Mouse (Mus musculus) thymus, postnatal 4 days (tissue): Measurements from ENCODE around the gene Gm17631.
"Not testable (repeated sequence)": the region's sequence is repeated elsewhere in the genome, so short reads cannot be mapped to it uniquely, and the experiment has no call there.

ENCODE experiments used
- DNase-seq: peaks from one replicate; pipeline ENCODE4 v3.0.0; 2021

Gm17631 gene

DNA sequence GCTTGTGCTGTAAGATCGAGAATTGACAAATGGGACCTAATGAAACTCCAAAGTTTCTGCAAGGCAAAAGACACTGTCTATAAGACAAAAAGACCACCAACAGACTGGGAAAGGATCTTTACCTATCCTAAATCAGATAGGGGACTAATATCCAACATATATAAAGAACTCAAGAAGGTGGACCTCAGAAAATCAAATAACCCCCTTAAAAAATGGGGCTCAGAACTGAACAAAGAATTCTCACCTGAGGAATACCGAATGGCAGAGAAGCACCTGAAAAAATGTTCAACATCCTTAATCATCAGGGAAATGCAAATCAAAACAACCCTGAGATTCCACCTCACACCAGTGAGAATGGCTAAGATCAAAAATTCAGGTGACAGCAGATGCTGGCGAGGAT, at the start of gene Gm17631:
TSS of gene Gm17631 (plus strand) at position 301 of the 400 bp plus-strand sequence.
- DNase-seq: not testable (repeated sequence)

DNA sequence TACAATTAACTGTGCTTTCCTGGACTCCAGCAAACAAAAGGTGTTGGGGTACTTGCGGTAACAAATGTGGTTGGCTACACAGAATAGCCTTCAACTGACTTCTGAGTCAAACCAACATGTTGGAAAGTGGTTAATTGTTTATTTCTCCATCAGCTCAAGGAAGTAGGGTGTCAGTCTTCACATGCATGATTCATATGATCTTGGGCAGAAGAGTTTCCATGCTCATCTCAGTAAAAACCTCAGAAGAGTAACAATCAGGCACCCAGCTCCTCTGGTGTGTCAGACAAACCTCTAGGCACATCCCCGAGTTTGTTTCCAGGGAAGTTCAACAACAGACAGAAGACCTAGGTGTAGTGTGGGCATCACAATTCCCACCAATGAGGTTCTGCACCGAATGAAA, 44.7 kb upstream of the Gm17631 start:
- DNase-seq: no peak

DNA sequence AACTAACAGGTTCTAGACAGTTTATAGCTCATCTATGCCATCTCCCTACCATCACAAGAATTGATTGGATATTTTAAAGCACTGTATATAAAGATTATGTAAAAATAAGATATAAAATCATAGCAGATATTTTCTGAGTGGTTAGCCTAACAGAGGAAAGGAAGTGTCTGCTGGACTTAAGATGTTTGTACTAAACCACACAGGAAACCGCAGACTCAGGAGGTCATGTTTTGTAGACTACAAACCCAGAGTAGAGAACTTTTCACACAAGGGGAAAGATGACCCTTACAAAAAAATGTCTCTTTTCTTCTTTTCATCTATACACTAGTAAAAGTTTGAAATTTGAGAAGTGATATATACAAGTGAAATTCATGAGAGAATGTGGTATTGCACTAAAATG, 38.4 kb upstream of the Gm17631 start:
- no peak for DNase-seq

DNA sequence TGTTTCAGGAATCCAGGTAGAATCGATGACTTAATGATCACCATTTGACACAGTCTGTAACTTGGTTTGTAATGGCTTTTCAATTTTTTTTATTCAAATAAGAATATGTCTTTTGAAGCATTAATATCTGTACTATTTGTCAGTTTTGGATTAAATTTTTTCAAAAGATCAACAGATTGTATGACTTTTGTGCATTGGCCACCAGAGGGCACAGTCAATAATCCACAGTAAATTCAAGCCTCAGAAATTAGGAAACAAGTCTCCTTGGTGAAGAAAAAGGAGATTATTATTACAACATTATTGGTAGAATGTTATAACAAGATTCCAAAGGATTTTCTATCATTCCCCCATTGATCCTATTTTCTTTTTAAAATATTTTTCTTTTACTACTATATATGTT, 36.9 kb upstream of the Gm17631 start:
- DNase-seq: no peak

DNA sequence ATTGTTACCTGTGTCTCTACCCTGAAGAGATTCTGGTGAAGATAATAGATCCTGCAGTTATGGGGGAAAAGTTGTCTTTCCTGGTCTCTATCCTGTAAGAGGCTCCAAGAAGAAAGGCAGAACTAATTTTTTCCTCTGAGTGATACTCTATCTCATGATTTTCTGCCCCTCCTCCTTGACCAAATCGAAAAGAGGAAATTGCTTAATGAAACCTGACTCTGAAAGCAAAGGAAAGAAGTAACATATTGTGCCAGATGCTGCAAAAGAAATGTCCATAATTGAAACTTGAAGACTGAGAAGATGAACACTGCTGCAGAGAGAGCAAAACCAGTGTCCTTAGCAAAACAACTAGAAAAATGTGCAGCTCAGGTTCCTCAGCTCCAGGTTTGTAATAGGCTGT, 14.1 kb downstream of the Gm17631 start, which contains the start of gene Klra17:
TSS of gene Klra17 (minus strand) at position 124 of the 400 bp plus-strand sequence.
- no peak for DNase-seq

DNA sequence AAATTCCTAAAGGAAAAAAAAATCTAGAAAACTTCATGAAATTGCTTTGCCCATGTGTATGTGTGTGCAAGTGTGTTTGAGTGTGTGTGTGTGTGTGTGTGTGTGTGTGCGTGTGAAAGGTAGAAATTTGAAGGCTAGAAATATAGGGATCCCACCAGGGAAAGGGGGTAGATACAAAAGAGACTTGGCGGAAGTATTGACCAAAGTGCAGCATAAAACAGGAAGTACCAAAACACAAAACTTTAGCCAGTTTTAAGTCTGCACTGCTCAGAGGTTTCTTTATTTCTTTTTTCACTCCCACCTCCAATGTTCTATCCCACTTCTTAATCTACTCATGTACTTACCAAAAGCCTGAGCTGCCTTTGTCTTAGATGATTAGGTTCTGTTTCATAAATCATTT, 20.1 kb downstream of the Gm17631 start:
- DNase-seq: no peak
